Mouse (Mus musculus): ENCODE data around the gene St5. TPM values are rescaled to one million over a fixed set of nuclear protein-coding genes. Genes with fewer than 3 reads are reported as not detected.
A peak's percentile ranks its signal among the peaks of the same experiment; 100 is the strongest.

Gene St5
- polyA plus RNA-seq, 1 experiment from 2014 or later: 53.3 TPM

DNA sequence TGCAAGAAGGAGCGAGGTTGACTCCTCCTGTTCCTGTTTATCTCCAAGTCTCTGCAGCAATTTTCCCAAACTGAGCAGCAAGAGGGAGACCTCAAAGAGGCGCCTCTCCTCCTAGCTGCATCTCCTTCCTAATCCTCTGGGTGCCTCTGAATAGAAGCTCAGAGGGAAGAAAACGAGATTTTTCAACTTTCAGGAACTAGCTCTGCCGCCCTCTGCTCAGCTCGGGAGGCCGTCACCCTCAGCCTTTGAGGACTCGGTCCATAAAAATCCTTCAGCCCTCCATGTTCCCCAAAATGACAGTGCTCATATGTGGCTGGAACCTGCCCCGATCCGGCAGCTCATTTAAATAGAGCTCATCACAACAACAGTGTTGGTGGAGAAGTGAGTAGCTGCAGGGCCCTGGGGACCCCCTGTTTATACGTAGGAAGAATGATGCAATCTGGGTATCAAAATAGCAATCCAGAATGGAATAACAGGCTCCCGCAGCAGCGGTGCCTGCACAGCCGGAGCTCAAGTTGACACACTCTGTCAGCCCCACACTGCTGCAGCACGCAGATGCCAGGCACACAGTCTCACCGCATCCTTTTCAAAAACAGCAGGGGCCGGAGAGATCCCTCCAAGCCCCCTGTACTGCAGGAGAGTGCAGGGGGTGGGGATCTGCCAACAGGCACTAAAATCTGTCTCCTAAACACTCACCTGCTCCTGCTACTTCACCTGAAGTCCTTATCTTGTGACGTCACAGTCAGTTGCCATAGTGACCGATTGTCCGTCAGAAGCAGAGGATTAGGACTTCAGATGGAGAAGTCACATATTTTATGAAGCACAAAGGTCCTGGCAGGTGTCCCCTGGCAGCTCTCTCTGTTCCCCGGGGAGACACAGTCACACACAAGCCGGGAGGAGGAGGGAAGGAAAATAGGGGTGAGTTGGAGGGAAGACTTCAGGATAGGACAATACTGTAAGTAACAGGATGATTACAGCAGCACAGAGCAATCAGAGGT lies 209.8 kb downstream of the St5 start:
- H3K27me3 ChIP-seq (ENCODE audit: control insufficient read depth, insufficient read depth, low read length): no peaks in the 10 kb centered on the region
- H3K9me3 ChIP-seq (ENCODE audit: control insufficient read depth, low read depth, low read length): no peaks in the 10 kb centered on the region
- H3K4me2 ChIP-seq (replicated peaks; ENCODE audit: low read depth, low read length): peak overlapping the region; percentile 16; the same call in 1 of the 2 replicates
- 13% methylated on average over 21 of the region's 21 CpGs for WGBS
- ATAC-seq (ENCODE audit: insufficient number of reproducible peaks, insufficient read depth, low FRiP score, low read depth): no peak
- H3K4me3 ChIP-seq (ENCODE audit: low read depth, low read length): no peak overlapping the region
- no peak overlapping the region for H3K27ac ChIP-seq (ENCODE audit: low read length)
- no peak overlapping the region for H3K9ac ChIP-seq (replicated peaks; ENCODE audit: low read depth, low read length)
- H3K4me1 ChIP-seq (ENCODE audit: control insufficient read depth, insufficient read depth, low read length): 0 out of 2 replicates have a peak, but pooled peaks cover 3% of the 10 kb centered on the region
- no peaks in the 10 kb centered on the region for H3K36me3 ChIP-seq (ENCODE audit: control insufficient read depth, insufficient read depth, low read length)

DNA sequence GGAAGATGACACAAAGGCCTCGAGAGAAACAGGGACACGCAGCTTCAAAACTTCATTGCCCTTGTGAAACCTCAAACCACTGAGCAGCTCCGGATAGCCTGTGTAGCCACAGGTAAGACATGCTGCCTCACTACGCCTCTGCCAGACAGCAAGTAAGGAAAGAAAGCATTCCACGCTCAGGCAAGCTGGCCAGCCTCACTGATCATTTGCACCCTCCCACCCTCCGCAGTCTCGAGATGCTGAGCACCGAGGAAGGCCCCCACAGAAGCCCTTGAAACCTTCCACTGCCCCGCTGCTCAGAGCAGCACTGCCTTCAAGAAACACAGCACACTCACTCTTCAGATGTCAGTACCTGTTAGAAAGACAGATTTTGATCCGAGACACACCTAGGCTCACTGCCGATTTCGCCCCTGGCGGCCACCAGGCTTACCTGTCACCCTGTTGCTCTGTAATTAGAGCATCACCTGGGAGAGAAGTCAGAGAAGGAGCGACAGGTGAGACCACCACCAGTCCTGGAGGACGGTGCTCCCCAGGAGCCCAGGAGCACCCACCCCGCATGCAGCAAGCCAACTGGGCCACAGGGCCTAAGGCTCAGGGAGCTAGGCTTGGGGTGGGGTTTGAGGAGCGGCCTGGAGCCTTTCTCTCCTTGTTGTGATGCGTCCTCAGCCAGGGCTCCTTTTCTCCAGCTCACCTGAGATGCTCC lies 210.6 kb downstream of the St5 start:
- no peak overlapping the region for H3K9ac ChIP-seq (replicated peaks; ENCODE audit: low read depth, low read length)
- H3K4me3 ChIP-seq (ENCODE audit: low read depth, low read length): no peak overlapping the region

DNA sequence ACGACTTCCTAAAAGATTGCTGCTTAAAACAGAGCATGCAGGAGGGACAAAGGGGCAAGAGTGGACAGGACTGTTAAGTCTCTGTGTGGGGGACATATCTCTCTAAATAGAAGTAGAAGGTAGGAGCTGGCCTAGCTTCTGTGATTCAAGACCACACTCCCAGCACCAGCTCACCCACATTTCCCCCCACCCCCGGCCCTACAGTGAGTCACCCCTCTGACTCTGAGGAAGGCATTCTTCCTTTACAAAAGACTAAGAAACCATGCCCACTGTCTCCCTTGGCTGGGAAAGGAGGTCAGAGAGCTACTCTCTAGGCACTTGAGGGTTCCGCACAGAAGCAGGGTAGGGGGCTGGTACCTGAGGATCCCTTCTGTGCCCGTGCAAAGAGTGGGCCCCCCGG lies 219.2 kb downstream of the St5 start:
- WGBS: 71% methylated on average over 5 of the region's 5 CpGs
- Histone ChIP-seq H3K27me3 (ENCODE audit: control insufficient read depth, insufficient read depth, low read length) (no peaks in the 10 kb centered on the region), H3K4me1 (ENCODE audit: control insufficient read depth, insufficient read depth, low read length) (no peaks in the 10 kb centered on the region), H3K9ac (replicated peaks; ENCODE audit: low read depth, low read length) (no peak overlapping the region), H3K4me2 (replicated peaks; ENCODE audit: low read depth, low read length) (no peak overlapping the region), H3K9me3 (ENCODE audit: control insufficient read depth, low read depth, low read length) (no peaks in the 10 kb centered on the region), H3K4me3 (ENCODE audit: low read depth, low read length) (no peak overlapping the region), H3K36me3 (ENCODE audit: control insufficient read depth, insufficient read depth, low read length) (no peaks in the 10 kb centered on the region), H3K27ac (ENCODE audit: low read length) (no peak overlapping the region)
- no peak for ATAC-seq (ENCODE audit: insufficient number of reproducible peaks, insufficient read depth, low FRiP score, low read depth)

More for the DNA sequence above, 210.6 kb downstream of the St5 start:
- Histone ChIP-seq H3K4me2 (replicated peaks; ENCODE audit: low read depth, low read length) (no peak overlapping the region), H3K4me1 (ENCODE audit: control insufficient read depth, insufficient read depth, low read length) (0 out of 2 replicates have a peak, but pooled peaks cover 3% of the 10 kb centered on the region), H3K36me3 (ENCODE audit: control insufficient read depth, insufficient read depth, low read length) (no peaks in the 10 kb centered on the region), H3K27me3 (ENCODE audit: control insufficient read depth, insufficient read depth, low read length) (no peaks in the 10 kb centered on the region), H3K27ac (ENCODE audit: low read length) (no peak overlapping the region), H3K9me3 (ENCODE audit: control insufficient read depth, low read depth, low read length) (no peaks in the 10 kb centered on the region)
- 52% methylated on average over 18 of the region's 18 CpGs for WGBS
- ATAC-seq (ENCODE audit: insufficient number of reproducible peaks, insufficient read depth, low FRiP score, low read depth): no peak

DNA sequence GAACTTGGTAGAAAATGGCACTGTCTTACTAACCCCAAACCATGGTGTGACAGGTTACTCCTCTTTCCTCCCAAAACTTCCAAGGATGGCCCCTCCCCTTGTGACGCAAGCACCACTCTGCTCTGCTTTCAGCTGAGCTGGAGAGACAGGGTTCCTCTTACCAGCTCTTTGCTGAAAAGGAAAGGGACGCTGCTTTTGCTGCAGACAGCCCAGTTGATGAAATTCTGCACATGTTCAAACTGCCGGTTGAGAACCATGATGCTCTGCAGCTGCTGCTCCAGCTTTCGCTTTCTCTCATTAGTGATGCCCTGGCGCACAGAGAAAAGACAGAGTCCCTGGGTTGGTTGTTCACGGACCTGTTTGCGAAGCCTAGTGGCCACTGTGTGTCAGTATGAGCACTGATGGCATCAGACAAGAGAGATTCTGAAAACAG lies 222.6 kb downstream of the St5 start:
- Histone ChIP-seq H3K36me3 (ENCODE audit: control insufficient read depth, insufficient read depth, low read length) (no peaks in the 10 kb centered on the region), H3K9ac (replicated peaks; ENCODE audit: low read depth, low read length) (no peak overlapping the region), H3K4me2 (replicated peaks; ENCODE audit: low read depth, low read length) (no peak overlapping the region), H3K9me3 (ENCODE audit: control insufficient read depth, low read depth, low read length) (no peaks in the 10 kb centered on the region), H3K4me3 (ENCODE audit: low read depth, low read length) (no peak overlapping the region), H3K27me3 (ENCODE audit: control insufficient read depth, insufficient read depth, low read length) (no peaks in the 10 kb centered on the region), H3K27ac (ENCODE audit: low read length) (no peak overlapping the region), H3K4me1 (ENCODE audit: control insufficient read depth, insufficient read depth, low read length) (no peaks in the 10 kb centered on the region)
- peak; percentile 40; the same call in 1 of the 2 replicates for ATAC-seq (ENCODE audit: insufficient number of reproducible peaks, insufficient read depth, low FRiP score, low read depth)
- WGBS: 24% methylated on average over 7 of the region's 7 CpGs

DNA sequence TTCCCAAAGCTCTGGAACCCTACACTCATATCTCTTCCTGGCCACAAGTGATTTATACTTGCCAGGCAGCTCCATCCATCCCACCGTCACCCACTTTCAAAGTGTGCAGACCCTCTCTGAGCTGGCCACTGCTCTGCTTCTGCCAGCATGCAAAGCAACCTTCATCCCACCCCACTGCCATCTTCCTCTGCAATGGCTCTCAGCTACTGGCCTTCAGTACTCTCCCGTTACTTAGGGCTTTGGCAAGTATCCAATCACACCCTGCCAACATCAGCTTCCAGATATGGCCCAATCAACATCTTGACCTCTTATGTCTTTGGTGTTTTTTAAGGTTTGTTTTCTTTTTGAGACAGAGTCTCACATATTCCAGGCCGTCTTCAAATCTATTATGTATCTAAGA lies 225.5 kb downstream of the St5 start:
- Histone ChIP-seq H3K36me3 (ENCODE audit: control insufficient read depth, insufficient read depth, low read length) (no peaks in the 10 kb centered on the region), H3K9ac (replicated peaks; ENCODE audit: low read depth, low read length) (no peak overlapping the region), H3K9me3 (ENCODE audit: control insufficient read depth, low read depth, low read length) (no peaks in the 10 kb centered on the region), H3K4me1 (ENCODE audit: control insufficient read depth, insufficient read depth, low read length) (no peaks in the 10 kb centered on the region), H3K27me3 (ENCODE audit: control insufficient read depth, insufficient read depth, low read length) (no peaks in the 10 kb centered on the region), H3K27ac (ENCODE audit: low read length) (no peak overlapping the region), H3K4me2 (replicated peaks; ENCODE audit: low read depth, low read length) (no peak overlapping the region), H3K4me3 (ENCODE audit: low read depth, low read length) (no peak overlapping the region)
- WGBS: 68% methylated on average over 3 of the region's 3 CpGs
- no peak for ATAC-seq (ENCODE audit: insufficient number of reproducible peaks, insufficient read depth, low FRiP score, low read depth)

Small RNAs within 50 kb of the gene (microRNA-seq; reads per million reads assigned to microRNA genes)
- gene Gm47284: not detected

Other genes with a start within 250 kb of the St5 start
- gene Trim66, start 195.5 kb downstream of the St5 start, polyA plus RNA-seq (2014; fragmentation: Nextera tagmentation; extraction: Ambion mirVana): 0.04 and 0.09 TPM in 2 replicates
- gene Rpl27a, start 184.5 kb downstream of the St5 start, polyA plus RNA-seq (2014; fragmentation: Nextera tagmentation; extraction: Ambion mirVana): 163 and 168 TPM in 2 replicates
- gene Akip1, start 85 bp upstream of the St5 start, polyA plus RNA-seq (2014; fragmentation: Nextera tagmentation; extraction: Ambion mirVana): 36.3 and 36.9 TPM in 2 replicates
- gene BC051019, start 20.2 kb upstream of the St5 start, polyA plus RNA-seq (2014; fragmentation: Nextera tagmentation; extraction: Ambion mirVana): 0.14 TPM in 1 of 2 replicates, not detected in the other
- gene Ascl3, start 28.1 kb upstream of the St5 start, polyA plus RNA-seq (2014; fragmentation: Nextera tagmentation; extraction: Ambion mirVana): not detected in 2 replicates
- gene Tmem9b, start 49.3 kb upstream of the St5 start, polyA plus RNA-seq (2014; fragmentation: Nextera tagmentation; extraction: Ambion mirVana): 58.8 and 65.9 TPM in 2 replicates
- gene Nrip3, start 78.4 kb upstream of the St5 start, polyA plus RNA-seq (2014; fragmentation: Nextera tagmentation; extraction: Ambion mirVana): 0.94 and 1.4 TPM in 2 replicates
- gene Scube2, start 162.1 kb upstream of the St5 start, polyA plus RNA-seq (2014; fragmentation: Nextera tagmentation; extraction: Ambion mirVana): 1.9 and 2.2 TPM in 2 replicates

Data from stomach, embryonic 14.5 days (tissue).